2 mouse cellular contexts compared by ENCODE assay signal in the genomic region with DNA sequence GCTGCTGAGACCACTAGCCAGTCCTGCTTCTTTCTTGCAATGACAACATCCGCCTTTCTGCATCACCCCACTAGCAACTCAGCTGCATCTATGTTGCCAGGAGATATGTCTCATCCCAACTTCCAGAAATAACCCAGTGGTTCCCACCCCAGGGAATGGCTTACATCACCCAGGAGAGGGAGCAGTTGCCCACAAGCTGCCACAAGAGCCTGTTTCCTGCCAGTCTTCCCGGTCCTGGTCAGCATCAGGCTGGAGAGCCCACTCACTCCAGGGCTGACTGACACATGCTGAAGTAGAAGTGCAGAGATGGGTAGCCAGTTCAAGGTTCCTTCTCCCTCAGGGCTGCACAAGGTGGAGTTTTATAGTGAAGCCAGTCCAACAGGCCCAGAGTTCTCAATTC.
TF ChIP-seq lines count a peak whose summit lies in the region.

No protein-coding gene starts in this region.

TF ChIP-seq in CH12.LX, 34 proteins besides CTCF, POLR2A, EP300 and RAD21:
- TF ChIP-seq PAX5 (IDR thresholded peaks at IDR 0.05; ENCODE audit: low read length) = no peak
- no peak for TF ChIP-seq MEF2A (IDR thresholded peaks at IDR 0.05; ENCODE audit: borderline replicate concordance, low read depth, low read length)
- no peak for TF ChIP-seq KAT2A (IDR thresholded peaks at IDR 0.05; ENCODE audit: insufficient replicate concordance, low read length)
- TF ChIP-seq SMC3 (IDR thresholded peaks at IDR 0.05; ENCODE audit: low read depth, low read length) = peak; percentile 13
- no peak for TF ChIP-seq ZMIZ1 (IDR thresholded peaks at IDR 0.05; ENCODE audit: low read depth, low read length)

TF ChIP-seq in myocyte, 11 proteins besides CTCF, POLR2A, EP300 and RAD21:
- peak; percentile 60 for TF ChIP-seq POLR2AphosphoS2 (IDR thresholded peaks at IDR 0.05; ENCODE audit: insufficient read length, low read depth)
- TF ChIP-seq SRF (IDR thresholded peaks at IDR 0.05; ENCODE audit: control insufficient read depth, insufficient read length, low read depth) = no peak
TF ChIP-seq in myocyte: peak in this region for 1.
